Mouse (Mus musculus) urinary bladder, adult 2 months (tissue): ENCODE measurements around the gene Clec4b2. TPM values are rescaled to one million over a fixed set of nuclear protein-coding genes. Genes with fewer than 3 reads are reported as not detected.
"Not testable (repeated sequence)": the region's sequence is repeated elsewhere in the genome, so short reads cannot be mapped to it uniquely, and the experiment has no call there.

Source experiments
- DNase-seq: peaks from one replicate; pipeline ENCODE4 v3.0.0; 2022; ENCODE audit warnings: low spot score
- polyA plus RNA-seq: library from polyadenylated mRNA; depleted of rRNA; stranded (reverse); fragments of >200 nt; gene quantifications from 2 replicates; pipeline ENCODE4 v1.2.3, GENCODE M21; 2012; rRNA removed

The Clec4b2 gene
- not detected in 2 replicates for polyA plus RNA-seq

DNA sequence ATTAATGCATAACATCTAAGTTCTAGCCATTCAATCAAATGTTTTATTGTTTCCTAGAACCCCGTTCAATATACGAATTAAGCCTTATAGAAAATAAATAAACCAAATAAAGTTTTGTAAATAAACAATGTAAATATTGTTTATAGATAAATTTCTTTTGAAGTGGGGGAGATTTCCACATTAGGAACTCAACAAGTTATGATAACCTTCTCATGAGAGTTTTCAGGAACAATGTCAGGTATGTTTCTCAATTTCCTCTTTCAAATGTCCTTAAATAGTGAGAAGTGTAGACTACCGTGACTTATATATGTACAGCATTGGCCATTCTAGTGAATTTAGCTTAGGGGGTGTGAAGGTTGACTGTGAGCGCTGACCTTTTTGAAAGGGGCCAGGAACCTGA, at the start of gene Clec4b2:
TSS of gene Clec4b2 (plus strand) at position 301 of the 400 bp plus-strand sequence.
- no peak for DNase-seq

DNA sequence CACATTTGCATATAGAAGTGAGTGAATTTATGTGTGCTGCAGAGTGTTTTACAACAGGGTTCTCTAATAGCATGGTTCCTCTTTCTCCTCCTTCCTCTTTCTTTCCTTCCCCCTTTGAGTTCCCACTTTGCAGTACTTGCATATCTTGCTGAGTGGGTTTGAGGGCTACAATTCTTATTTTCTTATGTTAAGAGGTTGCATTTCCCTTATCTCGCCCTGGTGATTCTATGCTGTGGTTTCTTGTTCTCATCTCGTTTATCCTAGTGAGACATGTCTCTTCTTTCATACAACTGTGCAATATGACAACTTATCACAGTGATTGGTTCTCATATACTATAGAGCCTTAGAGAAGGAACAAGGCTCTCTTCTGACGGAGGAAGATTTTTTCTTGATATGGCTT, 49.5 kb upstream of the Clec4b2 start:
- no peak for DNase-seq

DNA sequence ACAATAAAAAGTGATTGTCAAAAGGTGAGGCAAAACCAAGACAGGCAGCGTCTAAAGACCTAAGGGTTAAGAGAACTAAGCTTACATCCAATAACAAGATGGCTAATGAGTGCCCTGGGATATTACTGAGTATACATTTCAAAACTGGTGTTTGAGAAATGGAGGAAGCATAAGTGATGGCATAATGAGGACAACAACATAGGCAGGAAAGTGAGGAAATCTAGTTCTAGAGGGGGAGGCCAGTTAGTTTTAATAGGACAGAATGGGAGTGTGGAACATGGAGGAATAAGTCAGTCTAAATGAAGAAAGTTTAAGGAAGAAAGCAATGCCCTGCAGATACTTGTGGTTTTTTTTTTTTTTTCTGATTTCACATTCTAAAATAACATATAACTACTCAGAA, 45.5 kb upstream of the Clec4b2 start:
- no peak for DNase-seq

DNA sequence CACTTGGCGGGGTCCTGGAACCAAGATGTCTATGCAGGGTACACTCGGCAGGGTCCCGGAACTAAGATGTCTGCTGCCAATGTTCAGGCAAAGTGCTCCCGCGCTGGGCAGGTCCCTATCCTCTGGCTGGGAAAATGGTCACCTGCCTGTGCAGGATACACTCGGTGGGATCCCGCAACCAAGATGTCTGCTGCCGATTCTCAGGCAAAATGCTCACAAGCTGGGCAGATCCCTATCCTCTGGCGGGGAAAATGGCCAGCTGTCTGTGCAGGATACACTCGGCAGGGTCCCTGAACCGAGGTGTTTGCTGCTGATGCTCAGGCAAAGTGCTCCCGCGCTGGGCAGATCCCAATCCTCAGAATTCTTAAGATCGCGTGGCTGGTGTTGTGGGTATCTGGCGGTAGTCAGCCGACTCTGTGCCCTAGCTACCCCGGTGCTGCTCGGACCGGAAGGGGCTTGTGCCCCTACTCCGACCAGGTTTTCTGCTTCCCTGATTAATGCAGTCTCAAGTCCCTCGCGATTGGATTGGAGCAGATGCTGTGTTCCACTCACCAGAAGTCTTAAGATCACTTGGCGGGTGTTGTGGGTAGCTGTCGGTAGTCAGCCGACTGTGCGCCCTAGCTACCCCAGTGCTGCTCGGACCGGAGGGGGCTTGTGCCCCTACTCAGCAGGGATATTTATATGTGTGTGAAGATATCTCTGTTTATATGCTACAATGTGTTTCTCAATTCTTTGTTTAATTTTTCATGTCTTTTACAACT, 34.7 kb upstream of the Clec4b2 start:
- DNase-seq, result not testable (repeated sequence)

DNA sequence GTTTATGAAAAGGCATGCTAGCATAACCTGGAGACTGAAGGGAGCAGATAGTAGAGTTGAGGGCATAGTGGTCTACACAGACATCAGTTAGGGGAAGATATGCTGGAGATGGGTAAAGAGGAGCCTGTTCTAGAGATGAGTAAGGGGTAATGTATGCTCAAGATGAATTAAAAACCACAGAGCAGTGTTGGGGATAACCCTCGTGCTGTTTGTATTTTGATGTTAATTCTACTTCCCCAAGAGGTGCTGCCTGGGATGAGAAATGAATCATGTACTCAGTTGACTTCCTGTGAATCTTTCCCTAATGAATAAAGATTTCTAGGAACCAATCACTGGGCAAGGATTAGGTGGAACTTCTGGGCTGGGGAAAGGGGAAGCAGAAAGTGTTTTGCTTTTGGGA, 2.6 kb upstream of the Clec4b2 start:
- no peak for DNase-seq

DNA sequence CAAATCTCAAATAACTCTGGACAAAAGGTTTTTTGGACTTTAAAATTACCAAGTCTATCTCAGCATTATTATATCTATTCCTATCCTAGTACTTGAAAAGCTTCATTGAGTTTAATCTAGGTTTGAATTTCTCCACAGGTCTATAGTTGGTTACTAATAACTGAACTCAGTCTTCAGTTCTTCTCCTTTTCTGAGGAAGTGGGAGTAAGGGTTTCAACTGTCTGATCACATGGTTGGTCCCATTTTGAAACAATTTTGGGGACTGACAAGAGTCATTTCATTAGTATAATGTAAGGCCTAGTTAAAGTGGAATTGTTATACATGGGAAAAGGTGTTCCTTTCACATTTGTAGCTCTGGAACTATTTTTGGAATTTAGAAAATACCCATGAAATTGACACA, 1.7 kb upstream of the Clec4b2 start:
- DNase-seq, result no peak

DNA sequence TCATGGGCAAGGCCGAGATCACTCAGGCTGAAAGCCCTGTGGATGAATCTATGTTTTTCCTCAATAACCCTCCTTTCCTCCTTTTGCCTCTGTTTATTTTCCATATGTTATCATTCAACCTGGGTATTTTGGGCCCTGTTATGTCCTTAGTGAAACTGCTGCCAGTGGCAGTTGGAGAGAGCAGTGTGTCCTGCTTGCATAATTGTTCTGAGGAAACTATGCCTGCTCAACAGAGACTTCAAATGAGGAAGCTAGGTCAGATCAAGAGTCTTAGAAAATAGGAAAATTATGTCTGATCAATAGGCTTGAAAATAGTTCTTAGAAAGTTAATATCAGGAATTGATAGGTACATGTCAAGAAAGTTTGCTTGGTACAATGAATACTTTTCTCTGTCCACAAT, 2.9 kb downstream of the Clec4b2 start:
- no peak for DNase-seq

DNA sequence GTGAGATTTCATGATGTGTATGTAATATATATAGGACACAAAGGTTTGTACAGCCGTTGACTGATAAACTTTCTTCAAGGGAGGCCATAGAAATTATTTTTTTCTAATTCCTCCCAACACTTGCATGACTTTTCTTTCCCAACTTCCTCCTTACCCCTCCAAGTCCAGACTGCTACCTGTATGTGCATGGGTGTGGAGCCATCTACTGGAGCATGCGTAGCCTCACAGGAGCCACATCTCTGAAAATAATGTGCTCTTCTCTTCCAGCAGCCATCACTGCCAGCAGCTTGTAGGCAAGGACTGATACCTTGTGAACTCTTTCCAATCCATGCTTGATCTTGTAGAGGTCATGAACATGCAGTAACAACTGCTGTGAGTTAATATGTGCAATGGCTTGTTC, 12.2 kb downstream of the Clec4b2 start:
- not testable (repeated sequence) for DNase-seq

DNA sequence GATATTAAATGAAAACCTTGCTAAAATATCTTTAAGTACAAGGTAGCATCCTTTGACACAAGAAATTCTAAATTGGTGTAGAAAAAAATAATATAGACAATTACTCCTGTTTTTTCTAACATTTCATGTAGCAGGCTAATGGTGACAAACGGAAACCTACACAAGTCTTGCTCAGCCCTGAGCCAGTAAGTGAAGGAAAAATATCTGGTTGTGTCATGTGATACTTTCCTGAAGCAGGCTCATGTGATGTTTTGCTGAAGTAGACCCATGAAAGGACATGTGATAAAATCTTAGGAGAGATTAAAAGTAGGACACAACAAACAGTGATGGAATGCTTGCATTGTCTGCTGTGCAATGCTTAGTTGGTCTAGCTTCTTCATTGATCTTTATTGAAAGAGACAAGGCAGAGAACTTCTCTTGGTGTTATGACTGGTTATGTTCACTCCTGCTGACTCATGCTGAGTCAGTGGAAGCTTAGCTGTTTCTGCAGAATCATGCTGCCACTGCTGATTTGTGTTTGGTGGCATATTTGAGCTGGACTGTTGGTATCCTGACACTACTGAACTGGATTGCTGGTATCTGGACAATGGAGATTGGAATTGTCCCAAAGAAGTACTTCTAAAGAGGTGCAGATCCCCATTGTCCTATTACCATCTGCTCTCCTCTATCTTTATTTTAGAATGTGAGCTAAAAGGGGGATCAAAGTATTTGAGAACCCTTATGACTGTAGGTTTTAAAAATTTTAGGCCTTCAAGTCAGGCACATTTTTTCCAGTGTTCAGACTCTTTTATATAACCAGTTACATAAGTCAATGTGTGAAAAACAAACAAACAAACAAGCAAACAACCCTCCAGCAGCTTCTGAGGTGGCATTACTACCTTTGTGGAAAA, 34.7 kb downstream of the Clec4b2 start:
- no peak for DNase-seq

DNA sequence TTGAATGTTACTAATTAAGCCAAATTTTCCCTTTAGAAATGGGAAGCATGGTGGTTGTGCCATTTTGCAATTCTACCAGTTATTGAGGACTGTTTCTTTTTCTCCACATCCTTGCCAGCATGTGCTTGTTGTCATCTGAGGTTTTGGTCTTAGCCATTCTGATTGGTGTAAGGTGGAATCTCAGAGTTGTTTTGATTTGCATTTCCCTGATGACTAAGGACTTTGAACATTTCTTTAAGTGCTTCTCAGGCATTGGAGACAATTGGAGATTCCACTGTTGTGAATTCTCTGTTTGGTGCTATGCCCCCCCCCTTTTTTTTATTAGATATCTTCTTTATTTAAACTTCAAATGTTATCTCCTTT, 35.4 kb downstream of the Clec4b2 start:
- not testable (repeated sequence) for DNase-seq

DNA sequence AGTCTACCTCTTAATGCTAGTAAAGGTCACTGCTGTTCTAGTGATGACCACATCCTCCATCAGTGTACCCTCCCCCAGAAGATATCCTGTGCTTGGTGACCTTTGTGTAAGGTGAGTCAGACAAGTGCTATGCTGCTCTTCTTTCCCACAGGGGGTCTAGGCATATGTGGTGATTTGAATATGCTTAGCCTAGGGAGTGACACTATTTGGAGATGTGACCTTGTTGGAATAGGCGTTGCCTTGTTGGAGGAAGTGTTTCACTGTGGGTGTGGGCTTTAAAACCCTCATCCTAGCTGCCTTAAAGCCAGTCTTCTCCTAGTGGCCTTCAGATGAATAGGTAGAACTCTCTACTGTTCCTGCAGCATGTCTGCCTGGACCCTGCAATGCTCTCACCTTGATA, 39.0 kb downstream of the Clec4b2 start:
- no peak for DNase-seq

DNA sequence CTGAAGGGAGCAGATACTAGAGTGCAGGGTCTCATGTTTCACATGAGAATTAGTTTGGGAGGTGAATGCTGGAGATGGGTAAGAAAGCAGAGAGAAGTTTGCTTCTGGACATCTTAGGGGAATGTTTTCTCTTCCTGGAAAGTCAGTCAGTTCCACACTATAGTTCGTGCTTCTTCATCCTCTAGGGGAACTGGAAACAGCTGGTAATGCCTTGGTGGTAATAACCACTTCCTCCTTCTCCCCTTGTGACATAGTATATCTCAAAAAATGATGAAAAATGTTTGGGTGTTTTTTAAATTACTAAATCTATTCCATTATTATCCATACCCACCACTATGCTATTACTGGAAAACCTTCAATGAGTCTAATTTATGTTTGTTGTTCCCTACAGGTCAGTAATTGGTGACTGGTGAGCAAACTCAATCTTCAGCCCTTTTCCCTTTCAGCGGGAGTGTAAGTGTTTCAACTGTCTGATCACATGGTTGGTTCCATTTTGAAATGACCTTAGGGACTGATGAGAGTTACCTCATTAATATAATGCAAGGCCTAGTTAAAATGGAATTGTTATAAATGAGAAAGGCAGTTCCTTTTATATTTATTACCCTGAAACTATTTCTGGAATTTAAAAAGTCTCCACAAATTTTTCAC, 55.0 kb downstream of the Clec4b2 start:
- no peak for DNase-seq

DNA sequence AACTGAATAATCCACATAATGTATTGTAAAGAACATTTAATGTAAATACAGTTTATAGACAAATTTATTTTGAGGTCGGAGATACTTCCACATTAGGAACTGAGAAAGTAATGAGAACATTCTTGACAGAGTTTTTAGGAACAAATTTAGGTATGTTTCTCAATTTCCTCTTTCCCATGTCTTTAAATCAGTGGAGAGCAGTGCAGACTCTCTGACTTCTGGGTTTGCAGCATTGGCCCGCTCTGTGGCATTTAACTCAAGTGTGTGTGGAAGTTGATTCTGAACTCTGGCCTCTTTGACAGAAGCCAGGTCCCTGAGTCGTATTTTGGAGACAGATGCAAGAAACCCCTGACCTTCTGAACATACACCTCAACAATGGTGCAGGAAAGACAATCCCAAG, 57.0 kb downstream of the Clec4b2 start, which contains the start of gene Clec4n:
TSS of gene Clec4n (plus strand) at position 200 of the 400 bp plus-strand sequence.
- no peak for DNase-seq

DNA sequence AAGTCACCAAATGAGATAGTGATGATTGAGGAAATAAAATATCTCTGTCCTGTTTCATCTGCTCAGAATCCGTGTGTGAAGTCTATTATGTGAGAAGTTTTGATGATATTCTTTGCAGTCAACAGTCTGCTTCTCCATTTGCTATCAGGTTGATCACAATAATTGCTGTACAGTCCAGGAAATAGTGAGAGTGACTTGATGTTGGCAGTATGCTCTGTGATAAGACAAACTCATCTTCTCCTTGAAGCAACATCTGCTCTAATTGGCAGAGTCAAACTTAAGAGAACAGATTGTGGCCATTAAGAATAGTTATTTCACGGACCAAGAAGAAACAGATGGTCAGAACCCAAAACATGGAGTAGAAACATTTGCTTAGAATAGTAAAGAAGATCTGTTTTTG, 58.5 kb downstream of the Clec4b2 start:
- DNase-seq, result no peak

DNA sequence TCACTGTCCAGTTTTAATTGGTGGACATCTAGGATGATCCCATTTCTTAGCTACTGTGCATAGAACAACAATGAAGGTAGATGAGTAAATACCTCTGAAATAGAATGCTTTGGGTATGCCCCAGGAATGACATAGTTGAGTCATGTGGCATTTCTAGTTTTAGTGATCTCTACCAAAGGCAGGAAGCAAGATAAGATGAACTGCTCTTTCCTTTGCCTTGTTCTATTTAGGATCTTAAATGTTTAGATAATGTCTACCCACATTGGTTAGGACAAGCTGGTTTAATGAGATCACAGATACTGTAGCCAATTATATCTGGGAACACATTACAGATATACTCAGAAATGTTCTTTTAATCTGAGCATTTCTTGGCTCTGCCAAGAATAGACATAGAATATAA, 64.9 kb downstream of the Clec4b2 start:
- no peak for DNase-seq

DNA sequence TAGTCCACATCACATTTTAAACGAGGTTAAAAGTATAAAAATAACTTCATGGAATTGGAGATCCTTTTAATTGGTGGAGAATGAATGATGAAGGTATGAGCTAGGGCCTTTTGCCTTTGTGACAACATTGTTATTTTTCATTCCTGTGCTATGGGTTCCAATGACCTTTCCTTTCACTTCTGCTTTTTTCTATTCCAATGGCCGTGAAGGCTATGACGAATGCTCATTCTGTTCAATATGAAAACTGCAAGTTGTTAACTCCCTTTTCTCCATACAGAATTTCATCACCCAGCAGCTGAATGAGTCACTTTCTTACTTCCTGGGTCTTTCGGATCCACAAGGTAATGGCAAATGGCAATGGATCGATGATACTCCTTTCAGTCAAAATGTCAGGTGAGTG, 71.5 kb downstream of the Clec4b2 start:
- no peak for DNase-seq

DNA sequence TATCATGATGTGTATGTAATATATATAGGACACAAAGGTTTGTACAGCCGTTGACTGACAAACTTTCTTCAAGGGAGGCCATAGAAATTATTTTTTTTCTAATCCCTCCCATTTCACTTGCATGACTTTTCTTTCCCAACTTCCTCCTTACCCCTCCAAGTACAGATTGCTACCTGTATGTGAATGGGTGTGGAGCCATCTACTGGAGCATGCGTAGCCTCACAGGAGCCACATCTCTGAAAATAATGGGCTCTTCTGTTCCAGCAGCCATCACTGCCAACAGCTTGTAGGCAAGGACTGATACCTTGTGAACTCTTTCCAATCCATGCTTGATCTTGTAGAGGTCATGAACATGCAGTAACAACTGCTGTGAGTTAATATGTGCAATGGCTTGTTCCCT, 76.2 kb downstream of the Clec4b2 start:
- not testable (repeated sequence) for DNase-seq

DNA sequence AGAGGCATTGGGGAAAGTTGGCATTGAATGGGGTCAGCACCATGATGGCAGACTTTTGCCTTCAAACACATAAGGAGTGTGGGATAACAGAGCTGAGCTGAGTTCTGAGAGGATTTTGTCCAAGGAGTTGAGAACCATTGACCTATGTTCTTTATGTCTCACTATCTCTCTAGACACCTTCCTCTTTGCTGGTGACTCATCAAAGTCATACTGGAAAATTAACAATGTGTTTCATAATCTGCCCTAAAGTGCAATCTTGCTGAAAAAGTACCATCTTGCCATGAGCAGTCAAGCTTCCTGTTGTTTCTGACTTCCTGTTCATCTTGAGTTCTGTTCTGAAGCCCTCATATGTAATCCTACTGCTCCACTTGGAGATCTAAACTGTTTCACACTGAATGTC, 80.0 kb downstream of the Clec4b2 start:
- DNase-seq, result no peak
